Comparison of ENCODE assay signal across 15 mouse cellular contexts in the genomic region with DNA sequence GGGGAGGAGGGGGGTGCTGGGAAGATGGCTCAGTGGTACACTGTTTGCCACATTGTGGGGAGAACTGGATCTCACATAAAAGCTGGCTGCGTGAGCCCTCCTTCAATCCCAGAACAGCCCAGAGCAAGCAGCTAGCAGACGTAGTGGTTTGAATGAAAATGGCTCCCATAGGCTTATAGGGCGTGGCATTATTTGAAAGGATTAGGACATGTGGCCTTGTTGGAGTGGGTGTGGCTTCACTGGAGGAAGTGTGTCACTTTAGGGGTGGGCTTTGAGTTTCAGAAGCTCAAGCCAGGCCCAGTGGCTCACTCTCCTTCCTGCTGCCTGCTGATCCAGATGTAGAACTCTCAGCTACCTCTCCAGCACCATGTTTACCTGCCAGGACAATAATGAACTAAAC.
"Had no signal": no experiment of that assay in that cellular context is flagged by ENCODE, and none has a peak within 500 bp of the region (broad histone marks: within the 10 kb centered on the region; RNA-seq: fewer than 3 reads in every experiment).

No protein-coding gene starts in this region.

- H3K4me3 ChIP-seq: megakaryocyte, embryonic 14.5 days; midbrain, embryonic 12.5 days; neural tube, embryonic 12.5 days; stomach, embryonic 15.5 days had no signal

- H3K9me3 ChIP-seq: midbrain, embryonic 12.5 days; neural tube, embryonic 12.5 days; stomach, embryonic 15.5 days had no signal

- H3K36me3 ChIP-seq: midbrain, embryonic 12.5 days; neural tube, embryonic 12.5 days; stomach, embryonic 15.5 days had no signal

- H3K4me1 ChIP-seq: neural tube, embryonic 12.5 days had no signal

- DNase-seq: lung, adult 18-20 months; lung, embryonic 14.5 days; lung, postnatal 14 days; lung, postnatal 36 days; midbrain, embryonic 14.5 days; right cerebral cortex, postnatal 14 days; thymus, adult 2 months; thymus, postnatal 25 days; thymus, postnatal 4 days had no signal

- H3K9ac ChIP-seq: lung, embryonic 14.5 days; midbrain, embryonic 12.5 days; neural tube, embryonic 12.5 days; stomach, embryonic 15.5 days had no signal

- H3K27ac ChIP-seq: macrophage; midbrain, embryonic 12.5 days; neural tube, embryonic 12.5 days; stomach, embryonic 15.5 days; stomach, postnatal 0 days had no signal
